Mouse (Mus musculus) small intestine, adult 2 months (tissue): ENCODE measurements at regions not wholly inside any gene's neighbourhood (a gene's known extent, or its start where the extent isn't known, plus 50 kb on each side); places are given as distances from the start of the nearest gene placed in this dataset.

Source experiments
- CTCF ChIP-seq: fragments of 200-500 bp; IDR thresholded peaks from 2 replicates; pipeline ENCODE4 v1.5.1; 2012; ENCODE audit warnings: low read depth, mild to moderate bottlenecking, control low read depth, inconsistent platforms, low read length, moderate library complexity, mixed read lengths; ENCODE audit not compliant: insufficient replicate concordance, insufficient read length; ENCODE audit errors: extremely low read depth
- POLR2A ChIP-seq: fragments of 200-500 bp; IDR thresholded peaks from 2 replicates; pipeline ENCODE4 v1.6.1; 2012; ENCODE audit warnings: low read depth, mild to moderate bottlenecking, control low read depth, inconsistent platforms, low read length, moderate library complexity

- TF ChIP-seq CTCF (no peak), POLR2A (no peak)
Observed at GRCm38 (mm10) chr7:136796415-136796814, 98.0 kb upstream of the Mgmt start.
